Mouse (Mus musculus) macrophage (primary cell): Measurements from ENCODE around the gene Dnajc9. TPM values are rescaled to one million over a fixed set of nuclear protein-coding genes. Genes with fewer than 3 reads are reported as not detected.

Source experiments
- H3K27ac ChIP-seq: fragments of 350-480 bp; formaldehyde crosslinking; 2 replicates; pipeline ENCODE4 v1.9.0; 2021
- H3K36me3 ChIP-seq: fragments of 350-480 bp; formaldehyde crosslinking; 2 replicates; pipeline ENCODE4 v1.9.0; 2021; ENCODE audit errors: inconsistent target
- H3K4me3 ChIP-seq: fragments of 350-480 bp; formaldehyde crosslinking; 2 replicates; pipeline ENCODE4 v1.9.0; 2021; ENCODE audit errors: inconsistent target
- H3K79me2 ChIP-seq: fragments of 350-480 bp; formaldehyde crosslinking; 2 replicates; pipeline ENCODE4 v1.9.0; 2021; ENCODE audit errors: inconsistent target
- WGBS: methylation state at CpG from one replicate; pipeline ENCODE4 v1.1.7; 2026; ENCODE audit warnings: inconsistent platforms; ENCODE audit not compliant: missing documents; 5-methylcytosine and 5-hydroxymethylcytosine counted together
- polyA plus RNA-seq: library from polyadenylated mRNA; stranded (reverse); fragments of 250-400 nt; gene quantifications from 3 replicates; pipeline ENCODE4 v1.2.4, GENCODE M21; 2018; ENCODE audit warnings: inconsistent platforms
- total RNA-seq, 78 experiments: library from RNA; depleted of rRNA; stranded (reverse); fragments of 250-400 nt; gene quantifications; 1 replicate in 9 of 78; 2 replicates in 24 of 78; 3 replicates in 43 of 78; 4 replicates in 2 of 78; pipeline ENCODE4 v1.2.4; 2018; ENCODE audit warnings: inconsistent platforms in 56 of 78

Gene Dnajc9
- total RNA-seq (2018; cell fraction: chromatin; rRNA removed), result 10 to 100 TPM in 6 of 26 experiments, 1 to 10 TPM in 20; 1.4 to 11.9 (median 4.3) TPM
- 10 to 100 TPM; 13.5 to 28.1 (median 18.6) TPM for total RNA-seq (2018; cell fraction: cytosol; rRNA removed)
- 10 to 100 TPM in 6 of 26 experiments, 1 to 10 TPM in 20; 2.1 to 22.0 (median 6.1) TPM for total RNA-seq (2018; cell fraction: nucleus; rRNA removed)
- 18.9 to 48.0 TPM (median 43.5 TPM) in 3 replicates for polyA plus RNA-seq

GRCm38 (mm10) chr14:20388441-20389129, at the start of gene Dnajc9:
Gene Dnajc9 (minus strand): TSS chr14:20388910.
- H3K36me3 ChIP-seq, result 0 out of 2 replicates have a peak, but pooled peaks cover 16% of the 10 kb centered on the region
- peak within 1 kb of the TSS; percentile 41 for H3K27ac ChIP-seq
- peak within 1 kb of the TSS; percentile 61 for H3K4me3 ChIP-seq
- peaks cover 41% of the 10 kb centered on the region for H3K79me2 ChIP-seq
- 2% methylated on average over 49 of the region's 59 CpGs for WGBS

GRCm38 (mm10) chr14:20436976-20437375, 48.3 kb upstream of the Dnajc9 start:
- Histone ChIP-seq H3K36me3 (no peaks in the 10 kb centered on the region), H3K4me3 (no peak overlapping the region), H3K27ac (no peak overlapping the region), H3K79me2 (no peaks in the 10 kb centered on the region)
- WGBS, result 30% methylated on average over 6 of the region's 6 CpGs

GRCm38 (mm10) chr14:20432420-20432819, 43.7 kb upstream of the Dnajc9 start:
- Histone ChIP-seq H3K36me3 (no peaks in the 10 kb centered on the region), H3K4me3 (no peak overlapping the region), H3K27ac (no peak overlapping the region), H3K79me2 (no peaks in the 10 kb centered on the region)
- WGBS, result 90% methylated on average over 4 of the region's 4 CpGs

GRCm38 (mm10) chr14:20431726-20432125, 43.0 kb upstream of the Dnajc9 start:
- no peak overlapping the region for H3K4me3 ChIP-seq
- no peaks in the 10 kb centered on the region for H3K79me2 ChIP-seq
- WGBS, result 87% methylated on average over 6 of the region's 6 CpGs
- no peak overlapping the region for H3K27ac ChIP-seq
- no peaks in the 10 kb centered on the region for H3K36me3 ChIP-seq

GRCm38 (mm10) chr14:20429833-20430232, 41.1 kb upstream of the Dnajc9 start:
- no peaks in the 10 kb centered on the region for H3K79me2 ChIP-seq
- H3K27ac ChIP-seq, result no peak overlapping the region
- 50% methylated on average over 1 of the region's 1 CpGs for WGBS
- no peaks in the 10 kb centered on the region for H3K36me3 ChIP-seq
- no peak overlapping the region for H3K4me3 ChIP-seq

GRCm38 (mm10) chr14:20428593-20428992, 39.9 kb upstream of the Dnajc9 start:
- Histone ChIP-seq H3K36me3 (no peaks in the 10 kb centered on the region), H3K79me2 (no peaks in the 10 kb centered on the region), H3K4me3 (no peak overlapping the region), H3K27ac (no peak overlapping the region)
- 23% methylated on average over 1 of the region's 1 CpGs for WGBS

GRCm38 (mm10) chr14:20423046-20423445, 34.3 kb upstream of the Dnajc9 start:
- H3K79me2 ChIP-seq, result no peaks in the 10 kb centered on the region
- no peak overlapping the region for H3K27ac ChIP-seq
- no peaks in the 10 kb centered on the region for H3K36me3 ChIP-seq
- WGBS, result 84% methylated on average over 6 of the region's 6 CpGs
- H3K4me3 ChIP-seq, result no peak overlapping the region

- H3K4me3 ChIP-seq, result no peak overlapping the region
- 25% methylated on average over 7 of the region's 7 CpGs for WGBS
- H3K27ac ChIP-seq, result no peak overlapping the region
- H3K79me2 ChIP-seq, result no peaks in the 10 kb centered on the region
- H3K36me3 ChIP-seq, result no peaks in the 10 kb centered on the region
These were observed 33.5 kb upstream of the Dnajc9 start for GRCm38 (mm10) chr14:20422257-20422656.

GRCm38 (mm10) chr14:20400071-20400470, 11.4 kb upstream of the Dnajc9 start:
- no peak overlapping the region for H3K27ac ChIP-seq
- H3K36me3 ChIP-seq, result no peaks in the 10 kb centered on the region
- H3K4me3 ChIP-seq, result no peak overlapping the region
- WGBS, result 63% methylated on average over 1 of the region's 1 CpGs
- H3K79me2 ChIP-seq, result no peaks in the 10 kb centered on the region

- WGBS, result 42% methylated on average over 4 of the region's 4 CpGs
- no peak overlapping the region for H3K27ac ChIP-seq
- H3K79me2 ChIP-seq, result no peaks in the 10 kb centered on the region
- H3K36me3 ChIP-seq, result no peaks in the 10 kb centered on the region
- no peak overlapping the region for H3K4me3 ChIP-seq
These were observed 10.2 kb upstream of the Dnajc9 start for GRCm38 (mm10) chr14:20398864-20399263.

- Histone ChIP-seq H3K4me3 (no peak overlapping the region), H3K36me3 (no peaks in the 10 kb centered on the region), H3K27ac (no peak overlapping the region), H3K79me2 (peaks cover 5% of the 10 kb centered on the region; the same call in 1 of the 2 replicates)
- 91% methylated on average over 9 of the region's 9 CpGs for WGBS
These were observed 8.5 kb upstream of the Dnajc9 start for GRCm38 (mm10) chr14:20397220-20397619.

- H3K4me3 ChIP-seq, result peak within 1 kb of the TSS; percentile 77
- peak within 1 kb of the TSS; percentile 55 for H3K27ac ChIP-seq
- peaks cover 5% of the 10 kb centered on the region; the same call in 1 of the 2 replicates for H3K79me2 ChIP-seq
- H3K36me3 ChIP-seq, result 0 out of 2 replicates have a peak, but pooled peaks cover 11% of the 10 kb centered on the region
- WGBS, result under 1% methylated on average over 66 of the region's 68 CpGs
These were observed 4.6 kb upstream of the Dnajc9 start, which contains the start of gene Mrps16 for GRCm38 (mm10) chr14:20393205-20393913. Gene Mrps16 (minus strand): TSS chr14:20393634.

GRCm38 (mm10) chr14:20392326-20392725, 3.6 kb upstream of the Dnajc9 start:
- Histone ChIP-seq H3K79me2 (peaks cover 14% of the 10 kb centered on the region), H3K4me3 (no peak overlapping the region; the same call in 1 of the 2 replicates), H3K27ac (no peak overlapping the region), H3K36me3 (0 out of 2 replicates have a peak, but pooled peaks cover 11% of the 10 kb centered on the region)
- WGBS, result 89% methylated on average over 3 of the region's 4 CpGs

- Histone ChIP-seq H3K27ac (peak overlapping the region; percentile 41; the same call in 1 of the 2 replicates), H3K4me3 (peak overlapping the region; percentile 61), H3K79me2 (peaks cover 37% of the 10 kb centered on the region), H3K36me3 (0 out of 2 replicates have a peak, but pooled peaks cover 15% of the 10 kb centered on the region)
- WGBS, result 85% methylated on average over 8 of the region's 8 CpGs
These were observed 853 bp upstream of the Dnajc9 start for GRCm38 (mm10) chr14:20389446-20390079.
